Comparison of ENCODE assay signal across 10 mouse cellular contexts in the genomic region with DNA sequence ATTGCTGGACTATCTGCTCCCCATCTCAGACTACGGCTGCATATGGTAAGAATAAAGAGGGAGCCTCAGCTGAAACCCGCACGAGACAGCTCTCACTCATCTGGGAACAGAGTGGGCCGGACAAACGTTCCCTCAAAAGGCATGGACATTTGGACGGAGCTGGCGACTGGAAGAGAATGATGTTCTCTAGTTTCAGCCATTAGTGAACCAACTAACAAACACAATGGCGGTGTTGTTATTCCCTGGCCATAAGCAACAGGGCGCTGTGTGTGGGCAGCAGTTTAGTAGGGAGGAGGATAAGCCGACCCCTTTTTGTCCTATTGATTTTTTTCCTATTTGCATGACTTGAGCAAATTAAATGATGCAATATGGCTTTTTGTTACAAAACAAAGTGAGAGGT. TPM values are rescaled to one million over a fixed set of nuclear protein-coding genes. Genes with fewer than 3 reads are reported as not detected.
A peak's percentile ranks its signal among the peaks of the same experiment; 100 is the strongest.
DNase-seq lines count a peak whose midpoint lies in the region; ATAC-seq and TF ChIP-seq lines count a peak whose summit lies in the region.
"Had no signal": no experiment of that assay in that cellular context is flagged by ENCODE, and none has a peak within 500 bp of the region (broad histone marks: within the 10 kb centered on the region; RNA-seq: fewer than 3 reads in every experiment).

No protein-coding gene starts in this region.

- H3K9ac ChIP-seq in hindbrain, embryonic 12.5 days = no peak overlapping the region
- H3K9ac ChIP-seq in midbrain, embryonic 15.5 days = no peak overlapping the region; the same call in 1 of the 2 replicates

- H3K27me3 ChIP-seq in hindbrain, embryonic 12.5 days = peaks cover 72% of the 10 kb centered on the region
- peaks cover 46% of the 10 kb centered on the region for H3K27me3 ChIP-seq in midbrain, embryonic 15.5 days (replicated peaks)

- 4% methylated on average over 10 of the region's 10 CpGs for WGBS in hindbrain, embryonic 12.5 days
- 1% methylated on average over 10 of the region's 10 CpGs for WGBS in midbrain, embryonic 15.5 days

- H3K27ac ChIP-seq in gastrocnemius, adult 2 months = no peak overlapping the region
- no peak overlapping the region; the same call in 1 of the 2 replicates for H3K27ac ChIP-seq in hindbrain, embryonic 12.5 days
- no peak overlapping the region for H3K27ac ChIP-seq in midbrain, embryonic 15.5 days

- DNase-seq in gastrocnemius, adult 2 months = no peak
- DNase-seq in gastrocnemius, postnatal 14 days = no peak
- peak; percentile 81 for DNase-seq in brain, embryonic 14.5 days (ENCODE audit: low read depth)
- no peak for DNase-seq in left cerebral cortex, postnatal 14 days (ENCODE audit: low spot score in 2 of 2)
- DNase-seq in gastrocnemius, postnatal 10 days = no peak
- DNase-seq in heart, adult 9 months (ENCODE audit: low spot score in 2 of 2) = no peak
- DNase-seq: adrenal gland, adult 2 months; thymus, postnatal 4 days had no signal

- intact Hi-C loops in gastrocnemius, adult 2 months (cut with DNase I) = no loop called here
- intact Hi-C loops in gastrocnemius, postnatal 14 days (cut with DNase I; ENCODE audit: low total_unique reads) = no loop called here
- intact Hi-C loops in left cerebral cortex, postnatal 14 days (cut with DNase I) = loop anchor here (10.0 kb wide), 1 partner anchor 259 kb away; no protein-coding TSS in a partner anchor

- no peaks in the 10 kb centered on the region for H3K9me3 ChIP-seq in hindbrain, embryonic 12.5 days (replicated peaks)
- H3K9me3 ChIP-seq in midbrain, embryonic 15.5 days = no peaks in the 10 kb centered on the region

- TF ChIP-seq CTCF in gastrocnemius, adult 2 months (IDR thresholded peaks at IDR 0.05) = no peak
- no peak for TF ChIP-seq CTCF in brain, embryonic 14.5 days (IDR thresholded peaks at IDR 0.05; ENCODE audit: borderline replicate concordance, extremely low read depth, insufficient read depth, insufficient read length)

- peak overlapping the region; percentile 97 for H3K4me2 ChIP-seq in hindbrain, embryonic 12.5 days (replicated peaks)
- peak overlapping the region; percentile 96 for H3K4me2 ChIP-seq in midbrain, embryonic 15.5 days

- peaks cover 26% of the 10 kb centered on the region for H3K4me1 ChIP-seq in hindbrain, embryonic 12.5 days
- peaks cover 31% of the 10 kb centered on the region for H3K4me1 ChIP-seq in midbrain, embryonic 15.5 days

- peak; percentile 82 for ATAC-seq in hindbrain, embryonic 12.5 days (ENCODE audit: low FRiP score)
- 0 out of 2 replicates have a peak, but pooled peaks have one; percentile 18 for ATAC-seq in midbrain, embryonic 15.5 days (replicated peaks)

- TF ChIP-seq POLR2A in brain, embryonic 14.5 days (IDR thresholded peaks at IDR 0.05; ENCODE audit: borderline replicate concordance, extremely low read depth, insufficient read depth, insufficient read length, poor library complexity, severe bottlenecking) = no peak

- H3K36me3 ChIP-seq in hindbrain, embryonic 12.5 days = no peaks in the 10 kb centered on the region
- no peaks in the 10 kb centered on the region for H3K36me3 ChIP-seq in midbrain, embryonic 15.5 days (replicated peaks)

- H3K4me3 ChIP-seq in gastrocnemius, adult 2 months = peak overlapping the region; percentile 9; the same call in 1 of the 2 replicates
- peak overlapping the region; percentile 15; the same call in 1 of the 2 replicates for H3K4me3 ChIP-seq in hindbrain, embryonic 12.5 days
- H3K4me3 ChIP-seq in midbrain, embryonic 15.5 days = peak overlapping the region; percentile 50

RNA-seq across cellular contexts. Expression of a gene that starts 2.0 kb away (rescaled TPM):
- under 1 TPM; 0.13 to 0.50 TPM for total RNA-seq in gastrocnemius, adult 2 months (2021)
- 1 to 10 TPM; 1.0 to 1.9 TPM for total RNA-seq in gastrocnemius, postnatal 14 days (2021)
- polyA plus RNA-seq in brain, embryonic 14.5 days (2012; rRNA removed) = 1.0 and 1.4 TPM in 2 replicates
- polyA plus RNA-seq in hindbrain, embryonic 12.5 days (2016; fragmentation: Nextera tagmentation; extraction: Ambion mirVana) = 3.5 and 3.9 TPM in 2 replicates
- polyA plus RNA-seq in midbrain, embryonic 15.5 days (2015; fragmentation: Nextera tagmentation; extraction: Ambion mirVana) = 2.0 and 2.3 TPM in 2 replicates
- 1 to 10 TPM; 3.8 to 4.0 TPM for total RNA-seq in left cerebral cortex, postnatal 14 days (2021)
- total RNA-seq in gastrocnemius, postnatal 10 days (2021) = 1 to 10 TPM; 2.2 to 2.4 TPM
